Mouse (Mus musculus): ENCODE measurements around the gene 5730455P16Rik. TPM values are rescaled to one million over a fixed set of nuclear protein-coding genes. Genes with fewer than 3 reads are reported as not detected.
"Not testable (repeated sequence)": the region's sequence is repeated elsewhere in the genome, so short reads cannot be mapped to it uniquely, and the experiment has no call there.

The 5730455P16Rik gene
- polyA plus RNA-seq, 1 experiment from 2014 or later = 18.1 TPM

GRCm38 (mm10) chr11:80395930-80396329, 18.1 kb upstream of the 5730455P16Rik start:
- 91% methylated on average over 3 of the region's 3 CpGs for WGBS
- Histone ChIP-seq H3K4me2 (no peak overlapping the region), H3K36me3 (peaks cover 38% of the 10 kb centered on the region), H3K9ac (no peak overlapping the region), H3K27me3 (replicated peaks) (no peaks in the 10 kb centered on the region), H3K9me3 (no peaks in the 10 kb centered on the region), H3K4me1 (no peaks in the 10 kb centered on the region), H3K4me3 (replicated peaks) (no peak overlapping the region), H3K27ac (no peak overlapping the region)
- ATAC-seq (ENCODE audit: insufficient read depth, low FRiP score, low read depth) = no peak

- WGBS = 92% methylated on average over 2 of the region's 2 CpGs
- no peaks in the 10 kb centered on the region for H3K4me1 ChIP-seq
- H3K27me3 ChIP-seq (replicated peaks) = no peaks in the 10 kb centered on the region
- H3K4me2 ChIP-seq = no peak overlapping the region
- H3K4me3 ChIP-seq (replicated peaks) = no peak overlapping the region
- no peak overlapping the region for H3K9ac ChIP-seq
- no peak overlapping the region for H3K27ac ChIP-seq
- peaks cover 38% of the 10 kb centered on the region for H3K36me3 ChIP-seq
- no peak for ATAC-seq (ENCODE audit: insufficient read depth, low FRiP score, low read depth)
- H3K9me3 ChIP-seq = no peaks in the 10 kb centered on the region
These were observed 13.7 kb upstream of the 5730455P16Rik start for GRCm38 (mm10) chr11:80391407-80392120.

DNA sequence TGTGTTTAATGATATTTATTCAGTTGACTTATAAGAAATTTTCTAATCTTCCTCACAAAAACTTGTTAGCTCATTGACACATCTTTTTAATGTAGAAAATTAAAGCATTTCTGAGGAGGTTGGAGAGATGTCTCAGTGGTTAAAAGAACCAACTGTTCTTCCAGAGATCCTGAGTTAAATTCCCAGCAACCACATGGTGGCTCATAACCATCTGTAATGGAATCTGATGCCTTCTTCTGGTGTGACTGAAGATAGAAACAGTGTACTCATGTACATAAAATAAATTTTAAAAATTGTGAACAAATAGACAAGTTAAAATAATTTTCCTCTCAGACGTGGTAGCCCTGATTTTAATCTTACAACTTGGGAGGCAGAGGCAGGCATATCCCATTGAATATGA, 12.1 kb upstream of the 5730455P16Rik start:
- H3K36me3 ChIP-seq = peaks cover 26% of the 10 kb centered on the region; the same call in 1 of the 2 replicates
- no peak overlapping the region for H3K4me2 ChIP-seq
- H3K9ac ChIP-seq = no peak overlapping the region
- 76% methylated on average over 1 of the region's 1 CpGs for WGBS
- no peaks in the 10 kb centered on the region for H3K27me3 ChIP-seq (replicated peaks)
- ATAC-seq (ENCODE audit: insufficient read depth, low FRiP score, low read depth) = no peak
- no peak overlapping the region for H3K4me3 ChIP-seq (replicated peaks)
- H3K9me3 ChIP-seq = no peaks in the 10 kb centered on the region
- H3K27ac ChIP-seq = no peak overlapping the region
- H3K4me1 ChIP-seq = peaks cover 5% of the 10 kb centered on the region; the same call in 1 of the 2 replicates

DNA sequence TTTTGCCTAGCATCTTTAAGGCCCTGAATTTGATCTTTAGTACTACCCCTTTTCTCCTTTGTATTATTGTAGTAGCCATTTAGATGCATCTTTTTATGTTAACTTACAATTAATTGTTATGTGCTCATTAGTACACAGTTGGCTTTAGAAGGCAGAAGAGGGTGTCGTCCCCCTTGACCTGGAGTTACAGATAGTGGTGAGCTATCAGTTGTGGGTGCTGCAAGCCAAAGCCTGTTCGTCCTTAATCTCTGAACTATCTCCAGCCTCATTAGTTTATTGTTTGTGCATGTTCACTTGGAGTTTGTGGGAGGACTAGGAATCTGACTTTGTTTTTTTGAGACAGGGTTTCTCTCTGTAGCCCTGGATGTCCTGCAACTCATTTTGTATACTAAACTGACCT, 9.0 kb upstream of the 5730455P16Rik start:
- peaks cover 8% of the 10 kb centered on the region; the same call in 1 of the 2 replicates for H3K4me1 ChIP-seq
- peak overlapping the region; percentile 19; the same call in 1 of the 2 replicates for H3K4me2 ChIP-seq
- ATAC-seq (ENCODE audit: insufficient read depth, low FRiP score, low read depth) = no peak
- 62% methylated on average over 2 of the region's 2 CpGs for WGBS
- no peak overlapping the region for H3K4me3 ChIP-seq (replicated peaks)
- no peaks in the 10 kb centered on the region for H3K9me3 ChIP-seq
- no peak overlapping the region for H3K9ac ChIP-seq
- H3K27ac ChIP-seq = no peak overlapping the region
- no peaks in the 10 kb centered on the region for H3K27me3 ChIP-seq (replicated peaks)
- peaks cover 14% of the 10 kb centered on the region; the same call in 1 of the 2 replicates for H3K36me3 ChIP-seq

GRCm38 (mm10) chr11:80385055-80385454, 7.2 kb upstream of the 5730455P16Rik start:
- peaks cover 8% of the 10 kb centered on the region; the same call in 1 of the 2 replicates for H3K4me1 ChIP-seq
- ATAC-seq (ENCODE audit: insufficient read depth, low FRiP score, low read depth) = no peak
- H3K27me3 ChIP-seq (replicated peaks) = no peaks in the 10 kb centered on the region
- no peak overlapping the region for H3K27ac ChIP-seq
- peak overlapping the region; percentile 64 for H3K4me2 ChIP-seq
- WGBS = 27% methylated on average over 4 of the region's 4 CpGs
- peak overlapping the region; percentile 43 for H3K4me3 ChIP-seq (replicated peaks)
- H3K36me3 ChIP-seq = 0 out of 2 replicates have a peak, but pooled peaks cover 7% of the 10 kb centered on the region
- H3K9me3 ChIP-seq = no peaks in the 10 kb centered on the region
- no peak overlapping the region; the same call in 1 of the 2 replicates for H3K9ac ChIP-seq

- 0 out of 2 replicates have a peak, but pooled peaks cover 7% of the 10 kb centered on the region for H3K36me3 ChIP-seq
- peaks cover 8% of the 10 kb centered on the region; the same call in 1 of the 2 replicates for H3K4me1 ChIP-seq
- H3K27ac ChIP-seq = no peak overlapping the region
- peak overlapping the region; percentile 49; the same call in 1 of the 2 replicates for H3K9ac ChIP-seq
- H3K4me3 ChIP-seq (replicated peaks) = peak overlapping the region; percentile 43
- H3K9me3 ChIP-seq = no peaks in the 10 kb centered on the region
- H3K4me2 ChIP-seq = peak overlapping the region; percentile 64
- no peak for ATAC-seq (ENCODE audit: insufficient read depth, low FRiP score, low read depth)
- H3K27me3 ChIP-seq (replicated peaks) = no peaks in the 10 kb centered on the region
These were observed 6.6 kb upstream of the 5730455P16Rik start for GRCm38 (mm10) chr11:80384461-80384860.

DNA sequence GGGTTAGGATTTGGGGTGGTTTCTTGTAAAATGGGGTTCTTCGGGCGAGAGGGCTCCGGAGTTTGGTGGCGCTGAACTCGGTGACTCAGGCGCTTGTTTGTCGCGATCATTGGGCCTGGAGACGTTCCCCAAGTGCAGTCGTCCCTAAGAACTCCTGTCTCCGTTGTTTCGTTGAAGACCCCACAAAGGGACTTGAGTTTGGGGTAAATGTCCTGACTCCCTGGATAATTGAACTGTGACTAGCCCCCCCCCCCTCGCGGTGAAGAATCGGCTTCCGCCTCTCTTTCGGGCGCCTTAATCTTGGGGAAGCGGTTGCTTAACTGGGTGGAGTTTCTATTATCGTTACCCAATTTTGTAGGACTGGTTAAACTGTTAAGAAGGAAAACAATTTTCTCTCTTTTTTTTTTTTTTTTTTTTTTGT, 5.8 kb upstream of the 5730455P16Rik start:
- H3K27ac ChIP-seq = peak overlapping the region; percentile 86
- no peaks in the 10 kb centered on the region for H3K27me3 ChIP-seq (replicated peaks)
- 0 out of 2 replicates have a peak, but pooled peaks cover 7% of the 10 kb centered on the region for H3K36me3 ChIP-seq
- peak overlapping the region; percentile 75 for H3K4me3 ChIP-seq (replicated peaks)
- peak overlapping the region; percentile 70 for H3K9ac ChIP-seq
- under 1% methylated on average over 20 of the region's 20 CpGs for WGBS
- 0 out of 2 replicates have a peak, but pooled peaks have one; percentile 27 for ATAC-seq (ENCODE audit: insufficient read depth, low FRiP score, low read depth)
- H3K4me1 ChIP-seq = peaks cover 8% of the 10 kb centered on the region; the same call in 1 of the 2 replicates
- no peaks in the 10 kb centered on the region for H3K9me3 ChIP-seq
- no peak overlapping the region for H3K4me2 ChIP-seq

- Histone ChIP-seq H3K4me1 (peaks cover 8% of the 10 kb centered on the region; the same call in 1 of the 2 replicates), H3K27ac (peak within 1 kb of the TSS; percentile 86), H3K36me3 (0 out of 2 replicates have a peak, but pooled peaks cover 4% of the 10 kb centered on the region), H3K27me3 (replicated peaks) (no peaks in the 10 kb centered on the region), H3K9ac (peak within 1 kb of the TSS; percentile 70), H3K4me3 (replicated peaks) (peak within 1 kb of the TSS; percentile 75), H3K9me3 (no peaks in the 10 kb centered on the region), H3K4me2 (peak within 1 kb of the TSS; percentile 71)
- ATAC-seq (ENCODE audit: insufficient read depth, low FRiP score, low read depth) = peak; percentile 89
- WGBS = under 1% methylated on average over 33 of the region's 33 CpGs
These were observed 5.3 kb upstream of the 5730455P16Rik start, which contains the start of gene Zfp207 for GRCm38 (mm10) chr11:80383019-80383625. Gene Zfp207, plus strand, starts transcription at chr11:80383279.

GRCm38 (mm10) chr11:80382626-80383018, 4.8 kb upstream of the 5730455P16Rik start:
- H3K36me3 ChIP-seq = 0 out of 2 replicates have a peak, but pooled peaks cover 3% of the 10 kb centered on the region
- H3K4me3 ChIP-seq (replicated peaks) = peak overlapping the region; percentile 75
- H3K27ac ChIP-seq = peak overlapping the region; percentile 86
- H3K4me1 ChIP-seq = peaks cover 8% of the 10 kb centered on the region; the same call in 1 of the 2 replicates
- H3K9ac ChIP-seq = no peak overlapping the region; the same call in 1 of the 2 replicates
- ATAC-seq (ENCODE audit: insufficient read depth, low FRiP score, low read depth) = no peak; the same call in 1 of the 2 replicates
- H3K27me3 ChIP-seq (replicated peaks) = no peaks in the 10 kb centered on the region
- H3K4me2 ChIP-seq = peak overlapping the region; percentile 71
- 4% methylated on average over 12 of the region's 12 CpGs for WGBS
- H3K9me3 ChIP-seq = no peaks in the 10 kb centered on the region

DNA sequence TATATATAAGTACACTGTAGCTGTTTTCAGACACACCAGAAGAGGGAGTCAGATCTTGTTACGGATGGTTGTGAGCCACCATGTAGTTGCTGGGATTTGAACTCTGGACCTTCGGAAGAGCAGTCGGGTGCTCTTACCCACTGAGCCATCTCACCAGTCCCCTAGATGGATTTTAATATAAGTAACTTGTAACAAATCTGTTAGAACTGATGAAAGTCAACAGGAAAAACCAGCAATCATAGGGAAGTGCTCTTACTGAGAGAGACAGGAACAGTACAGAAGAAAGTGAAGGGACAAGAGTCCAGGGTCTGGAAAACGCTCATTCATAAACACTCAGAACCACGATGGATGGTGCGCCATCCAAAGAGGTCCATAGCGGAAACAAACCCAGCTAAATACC, 1.4 kb upstream of the 5730455P16Rik start:
- H3K27ac ChIP-seq; H3K4me3 ChIP-seq (replicated peaks); ATAC-seq (ENCODE audit: insufficient read depth, low FRiP score, low read depth); H3K9me3 ChIP-seq; H3K4me2 ChIP-seq; H3K36me3 ChIP-seq; H3K9ac ChIP-seq; H3K4me1 ChIP-seq; H3K27me3 ChIP-seq (replicated peaks): not testable (repeated sequence)
- WGBS = 92% methylated on average over 7 of the region's 7 CpGs

GRCm38 (mm10) chr11:80378452-80379068, 726 bp upstream of the 5730455P16Rik start:
- H3K36me3 ChIP-seq; H3K9me3 ChIP-seq; H3K27me3 ChIP-seq (replicated peaks); H3K4me1 ChIP-seq; H3K9ac ChIP-seq; ATAC-seq (ENCODE audit: insufficient read depth, low FRiP score, low read depth): not testable (repeated sequence)
- WGBS = 65% methylated on average over 2 of the region's 2 CpGs
- H3K4me2 ChIP-seq = peak overlapping the region; percentile 89
- peak overlapping the region; percentile 91 for H3K4me3 ChIP-seq (replicated peaks)
- peak overlapping the region; percentile 85; the same call in 1 of the 2 replicates for H3K27ac ChIP-seq

Data from stomach, embryonic 15.5 days (tissue).